Mouse (Mus musculus): ENCODE measurements around the gene Olfr1290.

The Olfr1290 gene

DNA sequence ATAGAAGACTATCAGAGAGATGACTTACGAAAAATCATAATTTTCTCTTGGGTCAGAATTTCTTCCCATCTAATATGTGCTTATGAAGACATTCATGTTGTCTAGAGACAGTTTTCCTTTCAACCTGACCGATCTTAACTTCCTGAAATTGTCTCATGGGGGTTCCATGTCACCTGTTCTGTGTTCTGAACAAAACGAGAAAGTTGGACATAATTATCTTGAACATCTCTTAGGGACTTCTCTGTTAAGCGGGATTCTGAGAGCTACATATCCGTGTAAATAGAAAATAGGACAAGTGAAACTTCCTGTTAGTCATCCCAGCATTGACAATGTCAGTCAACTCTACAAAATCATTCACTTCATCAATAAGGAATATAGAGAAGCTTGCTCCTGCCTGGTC is at the start of gene Olfr1290:
Olfr1290 (minus strand) TSS at position 101 of the 400 bp plus-strand sequence.
- no peak for DNase-seq (ENCODE audit: low read depth, low spot score)

DNA sequence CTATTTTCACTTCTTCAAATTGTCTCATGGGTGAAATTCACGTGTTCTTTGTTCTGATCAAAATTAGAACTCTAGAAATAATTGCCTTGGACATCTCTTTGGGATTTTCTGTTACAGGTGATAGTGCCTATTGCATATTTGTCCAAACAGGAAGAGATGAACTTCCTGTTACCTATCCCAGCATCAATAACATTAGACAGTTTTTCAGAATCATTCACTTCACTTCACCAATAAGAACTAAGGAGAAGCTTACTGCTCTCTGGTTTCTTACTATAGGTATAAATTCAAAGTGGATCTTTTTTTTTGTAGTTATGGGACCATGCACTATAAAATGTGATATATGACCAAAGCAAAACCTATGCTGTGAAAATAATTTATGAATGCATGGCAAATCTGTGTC is 46.6 kb upstream of the Olfr1290 start, which contains the start of gene Olfr1294:
Olfr1294 (minus strand) TSS at position 101 of the 400 bp plus-strand sequence.
- DNase-seq (ENCODE audit: low read depth, low spot score), result no peak

DNA sequence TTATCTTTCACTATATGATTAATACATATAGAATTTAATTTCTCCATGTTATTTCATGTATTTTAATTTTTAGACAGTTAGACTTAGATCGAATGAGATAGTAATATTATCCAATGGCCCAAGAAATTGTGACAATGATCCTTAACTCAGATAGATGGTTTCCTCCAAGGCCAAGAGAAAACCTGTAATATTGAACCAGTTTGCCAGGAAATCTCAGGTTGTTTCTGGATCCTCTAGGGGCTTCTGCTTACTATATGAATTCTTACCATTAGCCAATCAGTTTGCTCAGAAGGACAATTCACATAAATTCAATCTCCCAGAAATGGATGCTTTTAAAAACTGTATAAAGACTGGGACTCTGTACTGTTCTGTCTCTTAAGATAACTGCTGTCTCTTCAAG is 31.3 kb upstream of the Olfr1290 start, which contains the start of gene Olfr1293-ps:
Olfr1293-ps (plus strand) TSS at position 301 of the 400 bp plus-strand sequence.
- DNase-seq (ENCODE audit: low read depth, low spot score), result no peak

DNA sequence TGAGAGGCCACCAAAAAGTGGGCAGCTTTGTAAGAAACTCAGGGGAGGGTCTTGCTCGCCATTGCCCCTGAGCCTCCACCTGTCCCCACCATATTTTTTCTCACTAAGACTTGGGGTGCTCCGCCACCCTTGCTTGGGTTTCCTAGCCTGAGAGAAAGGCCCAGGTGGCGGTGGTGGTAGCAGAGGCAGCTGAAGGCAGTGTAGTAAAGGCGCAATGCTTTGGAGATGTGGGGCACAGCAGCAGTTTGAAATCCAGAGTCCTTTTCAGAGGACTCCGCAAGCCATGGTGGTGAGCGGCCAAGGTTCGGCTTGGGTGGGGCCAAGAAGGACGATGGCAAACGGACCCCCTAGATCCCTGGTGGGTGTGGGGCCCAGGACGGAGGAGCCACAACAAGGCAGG is 23.8 kb upstream of the Olfr1290 start:
- DNase-seq (ENCODE audit: low read depth, low spot score), result no peak

DNA sequence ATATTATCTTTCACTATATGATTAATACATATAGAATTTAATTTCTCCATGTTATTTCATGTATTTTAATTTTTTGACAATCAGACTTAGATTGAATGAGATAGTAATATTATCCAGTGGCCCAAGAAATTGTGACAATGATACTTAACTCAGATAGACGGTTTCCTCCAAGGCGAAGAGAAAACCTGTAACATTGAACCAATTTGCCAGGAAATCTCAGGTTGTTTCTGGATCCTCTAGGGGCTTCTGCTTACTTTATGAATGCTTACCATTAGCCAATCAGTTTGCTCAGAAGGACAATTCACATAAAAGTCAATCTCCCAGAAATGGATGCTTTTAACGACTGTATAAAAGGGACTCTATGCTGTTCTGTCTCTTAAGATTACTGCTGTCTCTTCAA is 3.3 kb upstream of the Olfr1290 start, which contains the start of gene Olfr1291-ps1:
Olfr1291-ps1 (plus strand) TSS at position 301 of the 400 bp plus-strand sequence.
- DNase-seq (ENCODE audit: low read depth, low spot score), result no peak

DNA sequence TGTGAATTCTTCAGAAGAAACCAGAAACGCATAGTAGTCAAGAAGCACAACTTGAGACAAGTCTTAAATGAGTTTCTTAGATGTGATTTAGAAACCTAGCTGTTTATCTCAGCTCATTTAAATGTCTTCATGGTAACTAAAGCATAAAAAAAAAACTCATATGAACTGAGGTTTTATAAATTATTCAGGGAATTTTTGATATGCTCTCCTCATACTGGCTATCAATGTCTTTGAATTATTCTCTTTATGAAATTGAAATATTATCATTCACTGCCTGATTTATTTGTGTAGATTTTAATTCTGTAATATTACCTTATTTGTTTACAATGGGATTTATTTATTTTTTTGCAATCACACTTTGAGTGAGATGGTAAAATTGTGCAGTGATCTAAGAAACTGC is 13.1 kb downstream of the Olfr1290 start, which contains the start of gene Olfr1289:
Olfr1289 (plus strand) TSS at position 301 of the 400 bp plus-strand sequence.
- DNase-seq (ENCODE audit: low read depth, low spot score), result no peak

DNA sequence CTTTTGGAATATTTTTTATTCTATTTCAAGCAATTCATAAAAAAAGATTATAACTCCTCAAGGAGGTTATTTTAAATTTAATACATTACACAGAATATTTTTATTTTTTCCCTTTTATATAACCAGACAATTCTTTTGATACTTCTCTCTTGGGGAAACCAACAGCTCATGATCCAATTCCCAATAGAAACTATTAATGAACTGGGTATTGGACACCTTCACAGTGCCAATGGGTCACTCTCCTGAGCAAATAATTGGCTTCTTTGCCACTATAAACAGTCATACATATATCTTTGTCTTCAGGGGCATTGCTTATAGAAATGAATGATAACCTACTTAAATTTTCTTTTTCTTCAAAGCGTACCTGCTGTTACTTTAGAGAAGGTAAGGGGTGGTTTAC is 19.8 kb downstream of the Olfr1290 start, which contains the start of gene Olfr1288:
Olfr1288 (plus strand) TSS at position 301 of the 400 bp plus-strand sequence.
- no peak for DNase-seq (ENCODE audit: low read depth, low spot score)

DNA sequence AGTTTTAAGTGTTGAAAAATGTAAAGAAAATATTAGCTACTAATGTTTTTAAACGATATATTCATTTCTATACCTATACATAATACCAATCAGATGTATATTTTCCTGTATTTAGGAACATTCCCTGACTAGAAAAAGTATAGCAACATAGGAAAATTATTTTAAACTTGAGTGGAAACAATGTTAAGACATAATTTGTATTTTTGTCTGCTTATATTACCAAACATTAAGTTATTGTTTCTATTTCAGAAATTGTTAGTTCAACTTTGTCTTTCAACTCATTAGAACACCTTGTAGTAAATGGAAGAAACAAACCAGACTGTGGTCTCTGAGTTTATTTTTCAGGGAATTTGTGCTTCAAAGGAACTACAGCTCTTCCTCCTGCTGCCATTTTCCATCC is 44.8 kb downstream of the Olfr1290 start, which contains the start of gene Olfr1287:
Olfr1287 (plus strand) TSS at position 301 of the 400 bp plus-strand sequence.
- no peak for DNase-seq (ENCODE audit: low read depth, low spot score)

Measured in mesoderm, embryonic 11.5 days (tissue).